Mouse (Mus musculus) stomach, postnatal 0 days (tissue): ENCODE data around the gene Cdcp2. TPM values are rescaled to one million over a fixed set of nuclear protein-coding genes. Genes with fewer than 3 reads are reported as not detected.
"Not testable (repeated sequence)": the region's sequence is repeated elsewhere in the genome, so short reads cannot be mapped to it uniquely, and the experiment has no call there.

Source experiments
- ATAC-seq: fragments of 200-750 bp; cut with Nextera tagmentation; 2 replicates; pipeline ENCODE4 v1.8.0; 2017; ENCODE audit not compliant: low FRiP score, low TSS enrichment
- DNase-seq: peaks from one replicate; pipeline ENCODE4 v3.0.0-alpha.2; 2016; ENCODE audit warnings: low spot score
- H3K27ac ChIP-seq: fragments of 300-500 bp; sonication (generic); replicated peaks from 2 replicates; pipeline ENCODE4 v1.5.1; 2014; ENCODE audit warnings: mild to moderate bottlenecking, control low read depth
- H3K27me3 ChIP-seq: fragments of 300-500 bp; sonication (generic); 2 replicates; pipeline ENCODE4 v1.6.1; 2014; ENCODE audit warnings: low read length; ENCODE audit not compliant: control insufficient read depth, insufficient read depth
- H3K36me3 ChIP-seq: fragments of 300-500 bp; sonication (generic); 2 replicates; pipeline ENCODE4 v1.6.1; 2014; ENCODE audit warnings: low read length, mixed read lengths; ENCODE audit not compliant: control insufficient read depth, insufficient read depth
- H3K4me1 ChIP-seq: fragments of 300-500 bp; sonication (generic); replicated peaks from 2 replicates; pipeline ENCODE4 v1.6.1; 2014; ENCODE audit warnings: antibody characterized with exemption; ENCODE audit not compliant: control insufficient read depth, insufficient read depth
- H3K4me2 ChIP-seq: fragments of 300-500 bp; sonication (generic); replicated peaks from 2 replicates; pipeline ENCODE4 v1.6.1; 2014; ENCODE audit warnings: low read depth, mild to moderate bottlenecking, control low read depth, moderate library complexity
- H3K4me3 ChIP-seq: fragments of 300-500 bp; sonication (generic); 2 replicates; pipeline ENCODE4 v1.5.1; 2014; ENCODE audit warnings: low read depth, low read length, control low read depth
- H3K9ac ChIP-seq: fragments of 300-500 bp; sonication (generic); 2 replicates; pipeline ENCODE4 v1.6.1; 2014; ENCODE audit warnings: mild to moderate bottlenecking, low read length, control low read depth, mixed read lengths
- H3K9me3 ChIP-seq: fragments of 300-500 bp; sonication (generic); 2 replicates; pipeline ENCODE4 v1.6.1; 2016; ENCODE audit warnings: low read length; ENCODE audit not compliant: control insufficient read depth
- CTCF ChIP-seq: IDR thresholded peaks from 2 replicates; pipeline ENCODE4 v1.5.1; 2016; ENCODE audit warnings: antibody characterized with exemption, low read depth, mild to moderate bottlenecking, moderate library complexity
- EP300 ChIP-seq: optimal IDR thresholded peaks from 2 replicates; pipeline ENCODE3; 2016; ENCODE audit warnings: antibody characterized with exemption
- WGBS: fragments of 180-500 bp; shearing (Covaris S2); extraction: QIAGEN DNeasy Blood & Tissue Kit; methylation state at CpG from one replicate; pipeline ENCODE4 v1.1.7; 2014; 5-methylcytosine and 5-hydroxymethylcytosine counted together
- polyA plus RNA-seq: library from polyadenylated mRNA; unstranded; fragments of >200 nt; fragmentation: Nextera tagmentation; extraction: Ambion mirVana; gene quantifications from 2 replicates; pipeline ENCODE4 v1.2.1, GENCODE M21; 2015

Gene Cdcp2
- polyA plus RNA-seq, 1 experiment from 2014 or later = not detected

DNA sequence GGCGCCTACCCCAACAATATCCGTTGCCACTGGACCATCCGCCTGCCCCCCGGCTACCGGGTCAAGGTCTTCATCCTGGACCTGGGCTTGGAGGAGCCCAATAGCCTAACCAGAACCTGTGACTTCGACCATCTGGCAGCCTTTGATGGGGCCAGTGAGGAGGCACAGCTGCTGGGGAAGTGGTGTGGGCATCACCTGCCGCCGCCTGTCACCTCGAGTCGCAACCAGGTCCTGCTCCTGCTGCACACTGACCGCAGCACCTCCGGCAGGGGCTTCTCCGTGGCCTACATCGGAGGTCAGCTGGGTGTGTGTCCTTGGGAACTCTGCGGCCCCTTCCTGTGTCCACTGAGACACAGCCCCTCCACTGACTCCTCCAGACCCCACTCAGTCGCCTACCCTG lies 10.1 kb downstream of the Cdcp2 start:
- H3K4me3 ChIP-seq = no peak overlapping the region
- H3K4me1 ChIP-seq = no peaks in the 10 kb centered on the region
- TF ChIP-seq CTCF = no peak
- no peak for TF ChIP-seq EP300
- 89% methylated on average over 16 of the region's 16 CpGs for WGBS
- H3K27ac ChIP-seq = no peak overlapping the region
- no peak overlapping the region for H3K4me2 ChIP-seq
- H3K27me3 ChIP-seq = no peaks in the 10 kb centered on the region
- H3K9ac ChIP-seq = no peak overlapping the region
- no peak for DNase-seq
- ATAC-seq = no peak
- no peaks in the 10 kb centered on the region for H3K36me3 ChIP-seq
- no peaks in the 10 kb centered on the region for H3K9me3 ChIP-seq

DNA sequence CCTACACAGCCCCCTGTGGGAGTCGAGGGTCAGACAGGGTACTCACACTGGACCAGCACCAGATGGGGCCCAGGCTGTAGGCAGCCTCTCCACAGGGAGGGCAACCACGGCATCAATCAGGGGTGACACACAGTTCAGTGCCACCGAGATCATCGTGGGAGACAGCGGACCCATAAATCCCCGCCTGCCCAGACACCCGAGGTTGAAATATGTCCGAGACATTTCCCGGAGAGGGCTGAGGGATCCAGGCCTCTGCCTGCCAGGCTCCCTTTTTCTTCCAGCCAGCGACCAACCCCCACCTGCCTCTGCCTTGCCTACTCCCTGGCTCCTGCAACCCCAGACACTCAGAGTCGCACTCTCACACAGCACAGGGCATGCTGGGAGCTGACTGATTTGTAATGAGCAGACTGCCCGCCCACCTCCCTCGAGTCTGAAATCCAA lies 11.6 kb downstream of the Cdcp2 start:
- no peak for TF ChIP-seq EP300
- no peak for TF ChIP-seq CTCF
- no peak for ATAC-seq
- H3K4me3 ChIP-seq = no peak overlapping the region
- no peak overlapping the region for H3K27ac ChIP-seq
- peak; percentile 51 for DNase-seq
- H3K36me3 ChIP-seq = no peaks in the 10 kb centered on the region
- H3K27me3 ChIP-seq = no peaks in the 10 kb centered on the region
- no peaks in the 10 kb centered on the region for H3K4me1 ChIP-seq
- H3K9ac ChIP-seq = no peak overlapping the region
- no peaks in the 10 kb centered on the region for H3K9me3 ChIP-seq
- no peak overlapping the region for H3K4me2 ChIP-seq
- 28% methylated on average over 13 of the region's 13 CpGs for WGBS

DNA sequence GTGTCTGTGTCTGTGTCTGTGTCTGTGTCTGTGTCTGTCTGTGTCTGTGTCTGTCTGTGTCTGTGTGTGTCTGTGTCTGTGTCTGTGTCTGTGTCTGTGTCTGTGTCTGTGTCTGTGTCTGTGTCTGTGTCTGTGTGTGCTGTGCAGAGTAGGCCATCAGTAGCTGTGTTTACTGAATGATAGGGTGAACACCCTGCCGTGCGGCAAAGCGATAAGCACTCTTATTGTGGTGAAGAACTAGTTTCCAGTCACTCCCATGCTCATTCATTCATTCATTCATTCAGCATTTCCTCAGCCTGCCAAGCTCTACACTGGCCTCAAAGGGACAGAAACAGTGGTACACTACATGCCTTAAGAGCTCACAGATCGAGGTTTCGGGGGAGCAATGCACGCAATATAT lies 12.5 kb downstream of the Cdcp2 start:
- H3K4me1 ChIP-seq, H3K9ac ChIP-seq, H3K27me3 ChIP-seq, DNase-seq, H3K4me3 ChIP-seq, H3K27ac ChIP-seq, H3K36me3 ChIP-seq, H3K9me3 ChIP-seq, H3K4me2 ChIP-seq, ATAC-seq: not testable (repeated sequence)
- 79% methylated on average over 6 of the region's 6 CpGs for WGBS

DNA sequence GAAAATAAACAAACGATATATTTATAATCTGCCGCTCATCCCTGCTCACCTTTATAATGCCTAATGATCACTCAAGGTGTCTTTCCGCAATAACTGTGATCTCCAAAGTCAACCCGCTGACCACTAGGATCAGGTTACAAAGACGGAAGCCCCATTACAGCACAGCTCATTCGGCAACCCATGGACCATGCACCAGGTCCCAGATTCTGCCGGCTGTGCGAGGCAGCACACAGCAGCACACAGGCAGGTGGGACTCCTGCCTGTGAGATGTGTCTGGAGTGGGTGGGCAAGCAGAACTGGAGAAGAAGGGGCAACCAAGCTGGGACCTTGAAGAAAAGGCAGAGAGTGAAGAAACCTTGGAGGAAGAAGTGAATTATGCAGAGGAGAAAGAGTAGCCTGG lies 17.6 kb downstream of the Cdcp2 start:
- no peaks in the 10 kb centered on the region for H3K36me3 ChIP-seq
- no peaks in the 10 kb centered on the region for H3K9me3 ChIP-seq
- H3K9ac ChIP-seq = no peak overlapping the region
- ATAC-seq = no peak
- no peaks in the 10 kb centered on the region for H3K27me3 ChIP-seq
- 38% methylated on average over 8 of the region's 8 CpGs for WGBS
- H3K4me3 ChIP-seq = no peak overlapping the region
- no peak for DNase-seq
- no peak overlapping the region for H3K4me2 ChIP-seq
- TF ChIP-seq CTCF (no peak), EP300 (no peak)
- no peaks in the 10 kb centered on the region for H3K4me1 ChIP-seq
- no peak overlapping the region for H3K27ac ChIP-seq

DNA sequence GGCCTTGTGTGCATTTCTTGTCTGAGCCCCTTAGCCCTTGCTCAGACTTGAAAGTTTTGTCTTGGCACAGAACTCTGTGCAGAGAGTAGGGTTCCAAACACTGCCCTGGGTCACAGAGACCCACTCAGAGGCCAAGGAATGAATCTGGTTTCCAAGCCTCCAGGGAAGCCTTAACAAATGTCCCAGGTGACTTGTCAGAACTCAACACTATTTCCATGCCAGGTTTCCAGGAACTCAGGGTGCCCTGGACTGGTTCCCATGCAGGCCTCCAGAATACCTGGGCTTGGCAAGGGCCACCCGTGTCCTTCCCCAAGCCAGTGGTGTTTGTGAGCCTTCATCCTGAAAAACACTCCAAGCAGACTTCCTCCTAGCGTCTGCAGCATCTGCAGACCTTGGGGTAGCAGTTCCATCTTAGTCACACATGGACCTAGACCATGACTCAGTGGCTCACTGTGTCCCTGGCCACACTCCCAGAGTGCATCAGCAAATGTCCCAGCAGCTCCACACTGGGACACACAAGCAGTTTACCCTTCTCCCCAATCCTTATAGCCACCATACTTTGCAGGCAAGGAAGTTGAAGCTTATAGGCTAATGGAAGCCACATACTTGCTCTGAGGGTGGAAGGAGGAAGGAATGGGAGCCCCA lies 21.2 kb downstream of the Cdcp2 start:
- TF ChIP-seq CTCF = no peak
- TF ChIP-seq EP300 = no peak
- DNase-seq (no peak), ATAC-seq (no peak)
- no peaks in the 10 kb centered on the region for H3K4me1 ChIP-seq
- no peaks in the 10 kb centered on the region for H3K36me3 ChIP-seq
- no peak overlapping the region for H3K4me2 ChIP-seq
- WGBS = 62% methylated on average over 2 of the region's 2 CpGs
- H3K9me3 ChIP-seq = no peaks in the 10 kb centered on the region
- no peak overlapping the region for H3K4me3 ChIP-seq
- no peak overlapping the region for H3K9ac ChIP-seq
- no peak overlapping the region for H3K27ac ChIP-seq
- no peaks in the 10 kb centered on the region for H3K27me3 ChIP-seq

DNA sequence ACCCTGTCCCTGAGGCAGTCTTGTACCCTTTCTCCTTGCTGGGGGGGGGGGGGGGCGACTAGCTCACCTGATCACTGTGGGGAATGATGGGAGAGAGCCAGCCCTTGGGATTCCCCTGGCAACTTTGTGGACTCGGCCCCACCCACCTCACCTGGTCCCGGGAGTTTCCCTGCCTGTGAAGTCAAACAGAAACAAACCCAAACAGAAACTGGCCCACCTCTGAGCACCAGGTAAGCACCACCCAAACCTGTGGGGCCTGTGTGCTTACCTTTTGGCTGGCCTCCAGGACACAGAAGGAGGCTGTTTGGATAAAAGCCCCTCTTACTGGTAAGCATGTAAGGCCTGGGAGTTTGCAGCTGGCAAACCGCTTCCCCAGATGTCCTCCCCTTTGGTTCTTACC lies 22.4 kb downstream of the Cdcp2 start:
- no peak overlapping the region for H3K9ac ChIP-seq
- 48% methylated on average over 3 of the region's 4 CpGs for WGBS
- H3K36me3 ChIP-seq = no peaks in the 10 kb centered on the region
- H3K9me3 ChIP-seq = no peaks in the 10 kb centered on the region
- H3K27ac ChIP-seq = no peak overlapping the region
- DNase-seq = peak; percentile 87
- H3K4me1 ChIP-seq = no peaks in the 10 kb centered on the region; the same call in 1 of the 2 replicates
- no peaks in the 10 kb centered on the region for H3K27me3 ChIP-seq
- H3K4me2 ChIP-seq = no peak overlapping the region
- H3K4me3 ChIP-seq = no peak overlapping the region
- TF ChIP-seq CTCF (no peak), EP300 (no peak)
- ATAC-seq = peak; percentile 55
